Mouse (Mus musculus): ENCODE results near the gene Senp1.

GRCm38 (mm10) chr15:98036578-98036977, 57.0 kb downstream of the Senp1 start:
- no peak for TF ChIP-seq CTCF (IDR thresholded peaks at IDR 0.05; ENCODE audit: extremely low read depth, insufficient read length, insufficient replicate concordance, low read depth, low read length)
- no peak for TF ChIP-seq POLR2A (IDR thresholded peaks at IDR 0.05; ENCODE audit: low read depth, low read length)
